Comparison of ENCODE assay signal across 13 mouse cellular contexts in genomic region chr17:50002171-50002570, GRCm38 (mm10).
A peak's percentile ranks its signal among the peaks of the same experiment; 100 is the strongest.
DNase-seq lines count a peak whose midpoint lies in the region; ATAC-seq lines count a peak whose summit lies in the region.
"Had no signal": no experiment of that assay in that cellular context is flagged by ENCODE, and none has a peak within 500 bp of the region (broad histone marks: within the 10 kb centered on the region; RNA-seq: fewer than 3 reads in every experiment).

No protein-coding gene starts in this region.

- DNase-seq in retina, adult 2 months (ENCODE audit: low read depth, low spot score) = peak; percentile 15
- DNase-seq in retina, embryonic 14.5 days (ENCODE audit: low spot score) = no peak
- DNase-seq in cerebellum, adult 8-10 months = peak; percentile 76
- DNase-seq in gastrocnemius, adult 8-10 months (ENCODE audit: low spot score in 2 of 2) = peak; percentile 36 to 55
- no peak for DNase-seq in spleen, adult 12 weeks (ENCODE audit: low spot score)
- DNase-seq: adrenal gland, postnatal 10 days; kidney, adult 11 months; right cerebral cortex, postnatal 14 days had no signal

- no peak for ATAC-seq in erythroid progenitor cell, adult 5-6 weeks (replicated peaks; ENCODE audit: low FRiP score, poor library complexity, severe bottlenecking)
- no peak for ATAC-seq in megakaryocyte progenitor cell, adult 5-6 weeks (replicated peaks; ENCODE audit: poor library complexity)
- ATAC-seq: forebrain, embryonic 14.5 days; lung, postnatal 0 days; Patski had no signal

Comparison
In these comparisons a context has a peak if more than half of its experiments do, and no peak if none do; other contexts are left out.
1. DNase-seq: peak in retina, adult 2 months (single experiment), cerebellum, adult 8-10 months (single experiment) and gastrocnemius, adult 8-10 months (2 of 2); none in retina, embryonic 14.5 days (single experiment) and spleen, adult 12 weeks (single experiment).